ENCODE assay signal across 9 mouse cellular contexts in genomic region chr11:59393591-59393990, GRCm38 (mm10). TPM values are rescaled to one million over a fixed set of nuclear protein-coding genes. Genes with fewer than 3 reads are reported as not detected.
DNase-seq lines count a peak whose midpoint lies in the region; ATAC-seq lines count a peak whose summit lies in the region.
"Had no signal": no experiment of that assay in that cellular context is flagged by ENCODE, and none has a peak within 500 bp of the region (broad histone marks: within the 10 kb centered on the region; RNA-seq: fewer than 3 reads in every experiment).

No protein-coding gene starts in this region.

- WGBS in embryonic facial prominence, embryonic 13.5 days = 11% methylated on average over 9 of the region's 9 CpGs
- WGBS in hindbrain, embryonic 16.5 days = 18% methylated on average over 9 of the region's 9 CpGs
- whole genome bisulfite sequencing in midbrain, embryonic 13.5 days = 24% methylated on average over 9 of the region's 9 CpGs

- peak; percentile 11 for DNase-seq in kidney, adult 18-20 months
- DNase-seq in kidney, adult 9 months = no peak
- peak; percentile 86 to 96 for DNase-seq in adrenal gland, adult (ENCODE audit: inconsistent age in 2 of 2, low spot score in 1 of 2)
- no peak for DNase-seq in thymus, postnatal 0 days (ENCODE audit: low spot score)
- DNase-seq in cerebellum, adult 18-20 months = no peak

- peak overlapping the region; percentile 27; the same call in 1 of the 2 replicates for H3K4me2 ChIP-seq in embryonic facial prominence, embryonic 13.5 days
- no peak overlapping the region for H3K4me2 ChIP-seq in hindbrain, embryonic 16.5 days (ENCODE audit: low read length)
- H3K4me2 ChIP-seq in midbrain, embryonic 13.5 days (replicated peaks) = no peak overlapping the region

- no peaks in the 10 kb centered on the region for H3K36me3 ChIP-seq in embryonic facial prominence, embryonic 13.5 days
- H3K36me3 ChIP-seq in hindbrain, embryonic 16.5 days (ENCODE audit: control insufficient read depth, insufficient read depth, low read length) = no peaks in the 10 kb centered on the region
- H3K36me3 ChIP-seq in midbrain, embryonic 13.5 days = no peaks in the 10 kb centered on the region

- H3K27ac ChIP-seq in embryonic facial prominence, embryonic 13.5 days = peak overlapping the region; percentile 91
- no peak overlapping the region for H3K27ac ChIP-seq in hindbrain, embryonic 16.5 days (ENCODE audit: low read depth, low read length)
- H3K27ac ChIP-seq in midbrain, embryonic 13.5 days = peak overlapping the region; percentile 1; the same call in 1 of the 2 replicates
- H3K27ac ChIP-seq: heart, adult 2 months had no signal

- ATAC-seq in embryonic facial prominence, embryonic 13.5 days (ENCODE audit: insufficient number of reproducible peaks, insufficient read depth, low FRiP score, low TSS enrichment, low read depth) = peak; percentile 80
- ATAC-seq in hindbrain, embryonic 16.5 days = peak; percentile 72
- peak; percentile 27; the same call in 1 of the 2 replicates for ATAC-seq in midbrain, embryonic 13.5 days

- no peak overlapping the region for H3K9ac ChIP-seq in embryonic facial prominence, embryonic 13.5 days
- H3K9ac ChIP-seq in hindbrain, embryonic 16.5 days (ENCODE audit: low read depth, low read length) = no peak overlapping the region
- H3K9ac ChIP-seq in midbrain, embryonic 13.5 days (replicated peaks) = no peak overlapping the region

- no peak overlapping the region for H3K4me3 ChIP-seq in embryonic facial prominence, embryonic 13.5 days
- no peak overlapping the region for H3K4me3 ChIP-seq in hindbrain, embryonic 16.5 days (ENCODE audit: low read length)
- H3K4me3 ChIP-seq in midbrain, embryonic 13.5 days (replicated peaks) = no peak overlapping the region
- H3K4me3 ChIP-seq: heart, adult 2 months had no signal

- H3K9me3 ChIP-seq in embryonic facial prominence, embryonic 13.5 days = no peaks in the 10 kb centered on the region
- no peaks in the 10 kb centered on the region for H3K9me3 ChIP-seq in hindbrain, embryonic 16.5 days (ENCODE audit: control insufficient read depth, low read length)
- H3K9me3 ChIP-seq in midbrain, embryonic 13.5 days = no peaks in the 10 kb centered on the region

- no peaks in the 10 kb centered on the region for H3K27me3 ChIP-seq in embryonic facial prominence, embryonic 13.5 days
- no peaks in the 10 kb centered on the region for H3K27me3 ChIP-seq in hindbrain, embryonic 16.5 days (replicated peaks; ENCODE audit: control insufficient read depth, insufficient read depth, low read length)
- H3K27me3 ChIP-seq in midbrain, embryonic 13.5 days = no peaks in the 10 kb centered on the region

- H3K4me1 ChIP-seq in embryonic facial prominence, embryonic 13.5 days = peaks cover 55% of the 10 kb centered on the region
- H3K4me1 ChIP-seq in hindbrain, embryonic 16.5 days (ENCODE audit: control insufficient read depth, insufficient read depth, low read depth, low read length) = no peaks in the 10 kb centered on the region
- H3K4me1 ChIP-seq in midbrain, embryonic 13.5 days (replicated peaks) = peaks cover 5% of the 10 kb centered on the region; the same call in 1 of the 2 replicates

RNA-seq across cellular contexts. Expression of gene Prss38, which starts 18.1 kb away (rescaled TPM):
- not detected in 2 replicates for polyA plus RNA-seq in embryonic facial prominence, embryonic 13.5 days (2015; fragmentation: Nextera tagmentation; extraction: Ambion mirVana)
- not detected in 2 replicates for polyA plus RNA-seq in hindbrain, embryonic 16.5 days (2015; fragmentation: Nextera tagmentation; extraction: Ambion mirVana)
- not detected in 2 replicates for polyA plus RNA-seq in midbrain, embryonic 13.5 days (2015; fragmentation: Nextera tagmentation; extraction: Ambion mirVana)
- not detected in 2 replicates for polyA plus RNA-seq in thymus, postnatal 0 days (2015; fragmentation: Nextera tagmentation; extraction: Ambion mirVana)
- polyA plus RNA-seq: heart, adult 2 months had no signal

RNA-seq across cellular contexts. Expression of gene Jmjd4, which starts 56.3 kb away (rescaled TPM):
- 14.9 and 15.4 TPM in 2 replicates for polyA plus RNA-seq in embryonic facial prominence, embryonic 13.5 days (2015; fragmentation: Nextera tagmentation; extraction: Ambion mirVana)
- polyA plus RNA-seq in hindbrain, embryonic 16.5 days (2015; fragmentation: Nextera tagmentation; extraction: Ambion mirVana) = 18.9 and 20.0 TPM in 2 replicates
- 14.3 TPM in 2 replicates for polyA plus RNA-seq in midbrain, embryonic 13.5 days (2015; fragmentation: Nextera tagmentation; extraction: Ambion mirVana)
- 10.4 and 11.8 TPM in 2 replicates for polyA plus RNA-seq in thymus, postnatal 0 days (2015; fragmentation: Nextera tagmentation; extraction: Ambion mirVana)

RNA-seq across cellular contexts. Expression of gene Snap47, which starts 57.4 kb away (rescaled TPM):
- polyA plus RNA-seq in embryonic facial prominence, embryonic 13.5 days (2015; fragmentation: Nextera tagmentation; extraction: Ambion mirVana) = 137 and 140 TPM in 2 replicates
- 602 and 634 TPM in 2 replicates for polyA plus RNA-seq in hindbrain, embryonic 16.5 days (2015; fragmentation: Nextera tagmentation; extraction: Ambion mirVana)
- 352 and 380 TPM in 2 replicates for polyA plus RNA-seq in midbrain, embryonic 13.5 days (2015; fragmentation: Nextera tagmentation; extraction: Ambion mirVana)
- 45.1 and 49.5 TPM in 2 replicates for polyA plus RNA-seq in thymus, postnatal 0 days (2015; fragmentation: Nextera tagmentation; extraction: Ambion mirVana)

Comparison
In these comparisons a context has a peak if more than half of its experiments do, and no peak if none do; other contexts are left out.
1. DNase-seq: peak in kidney, adult 18-20 months (single experiment) and adrenal gland, adult (2 of 2); none in kidney, adult 9 months (single experiment), thymus, postnatal 0 days (single experiment) and cerebellum, adult 18-20 months (0 of 2).
2. ATAC-seq: peak in every context shown above with its lines; median percentile 80 in embryonic facial prominence, embryonic 13.5 days; 72 in hindbrain, embryonic 16.5 days; 27 in midbrain, embryonic 13.5 days.